Mouse (Mus musculus) neural tube, embryonic 11.5 days (tissue): ENCODE measurements around the gene Samd13. TPM values are rescaled to one million over a fixed set of nuclear protein-coding genes. Genes with fewer than 3 reads are reported as not detected.

Experiments used
- ATAC-seq: fragments of 200-750 bp; cut with Nextera tagmentation; 2 replicates; pipeline ENCODE4 v1.8.0; 2017; ENCODE audit warnings: moderate number of reproducible peaks, mild to moderate bottlenecking, moderate TSS enrichment, moderate library complexity; ENCODE audit not compliant: insufficient read depth, low FRiP score, low TSS enrichment
- DNase-seq: peaks from one replicate; pipeline ENCODE4 v3.0.0-alpha.2; 2015; ENCODE audit warnings: low spot score
- H3K27ac ChIP-seq: fragments of 300-500 bp; sonication (generic); 2 replicates; pipeline ENCODE4 v1.5.1; 2014; ENCODE audit warnings: low read depth, mild to moderate bottlenecking, low read length
- H3K27me3 ChIP-seq: fragments of 300-500 bp; sonication (generic); 2 replicates; pipeline ENCODE4 v1.6.1; 2014; ENCODE audit warnings: mild to moderate bottlenecking, low read length, mixed read lengths; ENCODE audit not compliant: control insufficient read depth, insufficient read depth
- H3K36me3 ChIP-seq: fragments of 300-500 bp; sonication (generic); 2 replicates; pipeline ENCODE4 v1.6.1; 2014; ENCODE audit warnings: mild to moderate bottlenecking, low read length, moderate library complexity, mixed read lengths; ENCODE audit not compliant: control insufficient read depth, insufficient read depth
- H3K4me1 ChIP-seq: fragments of 300-500 bp; sonication (generic); 2 replicates; pipeline ENCODE4 v1.6.1; 2014; ENCODE audit warnings: low read length, mixed read lengths; ENCODE audit not compliant: control insufficient read depth, insufficient read depth
- H3K4me2 ChIP-seq: fragments of 300-500 bp; sonication (generic); 2 replicates; pipeline ENCODE4 v1.6.1; 2014; ENCODE audit warnings: low read depth, mild to moderate bottlenecking, moderate library complexity
- H3K4me3 ChIP-seq: fragments of 300-500 bp; sonication (generic); 2 replicates; pipeline ENCODE4 v1.5.1; 2014; ENCODE audit warnings: low read depth, low read length
- H3K9ac ChIP-seq: fragments of 300-500 bp; sonication (generic); 2 replicates; pipeline ENCODE4 v1.6.1; 2014; ENCODE audit warnings: mild to moderate bottlenecking, low read length
- H3K9me3 ChIP-seq: fragments of 300-500 bp; sonication (generic); 2 replicates; pipeline ENCODE4 v1.6.1; 2016; ENCODE audit warnings: low read length; ENCODE audit not compliant: control insufficient read depth
- WGBS: fragments of 180-500 bp; shearing (Covaris S2); extraction: QIAGEN DNeasy Blood & Tissue Kit; methylation state at CpG from one replicate; pipeline ENCODE4 v1.1.7; 2014; 5-methylcytosine and 5-hydroxymethylcytosine counted together
- polyA plus RNA-seq: library from polyadenylated mRNA; unstranded; fragments of >200 nt; fragmentation: Nextera tagmentation; extraction: Ambion mirVana; gene quantifications from 2 replicates; pipeline ENCODE4 v1.2.1, GENCODE M21; 2014

Gene Samd13
- polyA plus RNA-seq, 1 experiment from 2014 or later: 0.46 TPM

GRCm38 (mm10) chr3:146599198-146599900 is 86.0 kb downstream of the Samd13 start:
- H3K9me3 ChIP-seq: no peaks in the 10 kb centered on the region
- no peak overlapping the region for H3K27ac ChIP-seq
- H3K4me3 ChIP-seq: no peak overlapping the region
- H3K4me1 ChIP-seq: no peaks in the 10 kb centered on the region
- H3K4me2 ChIP-seq: no peak overlapping the region
- no peaks in the 10 kb centered on the region for H3K36me3 ChIP-seq
- no peaks in the 10 kb centered on the region for H3K27me3 ChIP-seq
- DNase-seq: no peak
- ATAC-seq: no peak
- 90% methylated on average over 6 of the region's 6 CpGs for WGBS
- no peak overlapping the region for H3K9ac ChIP-seq

DNA sequence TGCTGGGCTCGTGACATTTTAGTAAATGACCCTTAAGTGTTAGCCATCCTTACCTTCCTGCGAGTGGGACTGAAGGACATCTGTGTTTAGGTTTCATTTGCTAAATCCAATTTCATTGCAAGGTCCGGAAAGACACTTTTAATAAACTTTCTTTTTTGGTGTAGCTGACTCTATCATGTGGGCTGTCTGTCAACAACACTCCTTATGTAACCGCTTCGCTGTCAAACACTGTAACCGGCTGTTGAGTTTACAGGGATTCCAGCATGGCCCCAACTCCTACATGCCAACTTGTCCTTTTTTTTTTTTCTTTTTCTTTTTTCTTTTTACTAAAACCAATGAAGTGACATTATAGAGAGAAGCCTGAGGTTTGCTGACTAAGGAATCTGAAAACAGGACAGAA is 87.0 kb downstream of the Samd13 start:
- H3K9ac ChIP-seq: no peak overlapping the region
- H3K36me3 ChIP-seq: no peaks in the 10 kb centered on the region
- no peak overlapping the region for H3K27ac ChIP-seq
- H3K4me2 ChIP-seq: no peak overlapping the region
- no peaks in the 10 kb centered on the region for H3K9me3 ChIP-seq
- no peak overlapping the region for H3K4me3 ChIP-seq
- ATAC-seq (no peak), DNase-seq (no peak)
- WGBS: 91% methylated on average over 6 of the region's 6 CpGs
- no peaks in the 10 kb centered on the region for H3K4me1 ChIP-seq
- no peaks in the 10 kb centered on the region for H3K27me3 ChIP-seq

GRCm38 (mm10) chr3:146596864-146597263 is 88.5 kb downstream of the Samd13 start:
- no peak overlapping the region for H3K27ac ChIP-seq
- H3K27me3 ChIP-seq: no peaks in the 10 kb centered on the region
- no peaks in the 10 kb centered on the region for H3K9me3 ChIP-seq
- H3K4me2 ChIP-seq: no peak overlapping the region
- WGBS: 88% methylated on average over 7 of the region's 7 CpGs
- ATAC-seq (no peak), DNase-seq (no peak)
- H3K9ac ChIP-seq: no peak overlapping the region
- H3K36me3 ChIP-seq: no peaks in the 10 kb centered on the region
- H3K4me3 ChIP-seq: no peak overlapping the region
- H3K4me1 ChIP-seq: no peaks in the 10 kb centered on the region

GRCm38 (mm10) chr3:146596387-146596786 is 89.0 kb downstream of the Samd13 start:
- H3K4me1 ChIP-seq: no peaks in the 10 kb centered on the region
- no peaks in the 10 kb centered on the region for H3K9me3 ChIP-seq
- WGBS: 90% methylated on average over 8 of the region's 8 CpGs
- DNase-seq: no peak
- H3K4me3 ChIP-seq: no peak overlapping the region
- H3K27me3 ChIP-seq: no peaks in the 10 kb centered on the region
- no peak for ATAC-seq
- no peak overlapping the region for H3K4me2 ChIP-seq
- no peak overlapping the region for H3K27ac ChIP-seq
- no peaks in the 10 kb centered on the region for H3K36me3 ChIP-seq
- H3K9ac ChIP-seq: no peak overlapping the region

DNA sequence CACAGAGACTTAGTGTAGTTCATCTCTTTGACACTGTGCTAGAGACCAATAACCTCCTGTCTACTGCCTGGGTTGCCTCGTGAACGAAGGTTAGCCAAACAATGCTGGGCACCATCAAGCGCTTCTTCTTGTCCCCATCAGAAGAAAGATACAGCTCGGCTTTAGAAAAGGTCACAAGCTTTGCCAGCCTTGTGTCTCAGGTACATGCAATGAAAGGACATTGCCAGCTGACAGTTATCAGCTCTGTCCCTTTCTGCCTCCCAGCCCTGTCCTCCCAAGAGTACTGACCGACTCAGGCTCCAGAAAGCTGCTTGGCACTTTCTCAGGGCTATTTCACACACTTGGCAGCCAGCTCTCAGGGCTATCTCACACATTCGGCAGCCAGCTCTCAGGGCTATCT is 90.0 kb downstream of the Samd13 start:
- no peaks in the 10 kb centered on the region for H3K27me3 ChIP-seq
- 89% methylated on average over 6 of the region's 6 CpGs for whole genome bisulfite sequencing
- ATAC-seq (no peak), DNase-seq (no peak)
- H3K4me3 ChIP-seq: no peak overlapping the region
- H3K4me2 ChIP-seq: no peak overlapping the region
- H3K36me3 ChIP-seq: no peaks in the 10 kb centered on the region
- H3K27ac ChIP-seq: no peak overlapping the region
- H3K4me1 ChIP-seq: no peaks in the 10 kb centered on the region
- no peaks in the 10 kb centered on the region for H3K9me3 ChIP-seq
- H3K9ac ChIP-seq: no peak overlapping the region

Other genes with a start within 250 kb of the Samd13 start
- gene Ctbs, start 235.8 kb downstream of the Samd13 start, polyA plus RNA-seq: 5.3 and 5.5 TPM in 2 replicates
- 4.8 and 5.7 TPM in 2 replicates for gene Spata1, start 185.8 kb downstream of the Samd13 start, polyA plus RNA-seq
- gene Gng5, start 185.8 kb downstream of the Samd13 start, polyA plus RNA-seq: 956 and 1,018 TPM in 2 replicates
- gene Rpf1, start 164.2 kb downstream of the Samd13 start, polyA plus RNA-seq: 65.1 and 69.8 TPM in 2 replicates
- not detected in 2 replicates for gene Uox, start 115.2 kb downstream of the Samd13 start, polyA plus RNA-seq
- not detected in 2 replicates for gene Dnase2b, start 70.0 kb downstream of the Samd13 start, polyA plus RNA-seq
- gene 4930503B20Rik, start 34.3 kb downstream of the Samd13 start, polyA plus RNA-seq: not detected in 2 replicates
- 76.3 and 80.6 TPM in 2 replicates for gene Prkacb, start 127.4 kb upstream of the Samd13 start, polyA plus RNA-seq
- 14.8 and 16.5 TPM in 2 replicates for gene Ttll7, start 166.8 kb upstream of the Samd13 start, polyA plus RNA-seq